Mouse (Mus musculus) frontal cortex, postnatal 14 days (tissue): ENCODE data around the gene Osr1.

Source experiments
- DNase-seq, 2 experiments: peaks; one replicate each; pipeline ENCODE4 v3.0.0; 2022; ENCODE audit warnings: low spot score in 2 of 2

Gene Osr1

GRCm38 (mm10) chr12:9569971-9570370 lies at the start of gene Osr1:
Gene Osr1 (plus strand): TSS chr12:9570116.
- peak in 1 of 2 experiments; percentile 48 for DNase-seq

GRCm38 (mm10) chr12:9550328-9550727 lies 19.6 kb upstream of the Osr1 start:
- DNase-seq = no peak

GRCm38 (mm10) chr12:9564956-9565355 lies 5.0 kb upstream of the Osr1 start:
- DNase-seq = no peak

- no peak for DNase-seq
Measured at GRCm38 (mm10) chr12:9570496-9570995, 630 bp downstream of the Osr1 start.

- DNase-seq = no peak
Measured at GRCm38 (mm10) chr12:9571276-9571940, 1.5 kb downstream of the Osr1 start.

GRCm38 (mm10) chr12:9572022-9572421 lies 2.1 kb downstream of the Osr1 start:
- no peak for DNase-seq

GRCm38 (mm10) chr12:9573682-9574081 lies 3.8 kb downstream of the Osr1 start:
- no peak for DNase-seq

GRCm38 (mm10) chr12:9574244-9574871 lies 4.4 kb downstream of the Osr1 start:
- DNase-seq = no peak

GRCm38 (mm10) chr12:9575158-9576042 lies 5.5 kb downstream of the Osr1 start:
- no peak for DNase-seq

- DNase-seq = no peak
Measured at GRCm38 (mm10) chr12:9576043-9576538, 6.2 kb downstream of the Osr1 start.

GRCm38 (mm10) chr12:9577610-9578009 lies 7.7 kb downstream of the Osr1 start:
- no peak for DNase-seq

GRCm38 (mm10) chr12:9578591-9578990 lies 8.7 kb downstream of the Osr1 start:
- DNase-seq = no peak

- no peak for DNase-seq
Measured at GRCm38 (mm10) chr12:9579301-9580030, 9.6 kb downstream of the Osr1 start.

GRCm38 (mm10) chr12:9580041-9580905 lies 10.4 kb downstream of the Osr1 start:
- no peak for DNase-seq

GRCm38 (mm10) chr12:9581011-9581410 lies 11.1 kb downstream of the Osr1 start:
- no peak for DNase-seq

GRCm38 (mm10) chr12:9581506-9581905 lies 11.6 kb downstream of the Osr1 start:
- no peak for DNase-seq

GRCm38 (mm10) chr12:9582248-9582995 lies 12.5 kb downstream of the Osr1 start:
- no peak for DNase-seq

GRCm38 (mm10) chr12:9583380-9583779 lies 13.5 kb downstream of the Osr1 start:
- no peak for DNase-seq

- DNase-seq = peak in 1 of 2 experiments; percentile 43
Measured at GRCm38 (mm10) chr12:9584366-9585084, 14.6 kb downstream of the Osr1 start.
